Mouse (Mus musculus) neutrophil, adult 5-6 weeks (primary cell): ENCODE data around the gene Btbd9. TPM values are rescaled to one million over a fixed set of nuclear protein-coding genes. Genes with fewer than 3 reads are reported as not detected.
"Not testable (repeated sequence)": the region's sequence is repeated elsewhere in the genome, so short reads cannot be mapped to it uniquely, and the experiment has no call there.

ENCODE experiments used
- ATAC-seq: fragments of 151-379, 151-347 bp; 2 replicates; pipeline ENCODE4 v1.8.0; 2017; ENCODE audit warnings: mild to moderate bottlenecking, moderate TSS enrichment; ENCODE audit not compliant: insufficient number of reproducible peaks, poor library complexity, low FRiP score, severe bottlenecking; ENCODE audit errors: extremely low read depth
- total RNA-seq: library from RNA; stranded (forward); fragments of 200-1000 nt; gene quantifications from 2 replicates; pipeline ENCODE4 v1.2.3, GENCODE M21; 2017

The Btbd9 gene
- total RNA-seq, 1 experiment from 2014 or later, result 37.0 TPM

DNA sequence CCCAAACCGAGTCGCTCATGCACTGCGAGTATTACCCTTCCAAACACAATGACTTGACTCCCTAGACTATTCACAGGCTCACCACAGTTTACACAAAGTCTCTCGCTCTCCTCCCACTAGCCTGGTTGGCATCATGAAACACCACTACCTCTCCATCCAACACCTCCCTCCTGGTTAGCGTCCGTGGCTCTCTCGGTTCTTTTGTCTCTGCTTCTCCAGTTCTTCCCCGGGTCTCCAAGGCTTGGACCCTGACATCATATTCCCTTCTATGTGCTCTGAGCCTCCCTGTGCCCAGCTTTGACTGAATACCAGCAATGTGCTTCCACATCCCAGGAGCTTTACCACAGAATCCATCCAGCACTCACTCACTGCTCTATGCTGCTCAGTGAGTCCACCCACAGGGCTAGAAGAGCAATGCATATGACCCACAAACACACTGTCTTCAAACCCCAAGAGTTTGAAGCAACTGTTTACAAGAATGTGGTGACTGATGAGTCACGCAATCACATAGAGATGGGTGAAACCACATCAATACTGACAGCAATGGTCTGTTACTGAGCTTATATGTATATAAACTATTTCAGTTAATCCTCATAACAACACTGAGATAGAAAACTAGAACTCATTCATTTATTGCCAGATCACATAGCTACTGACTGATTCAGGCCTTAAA lies 53.7 kb downstream of the Btbd9 start:
- no peak for ATAC-seq

GRCm38 (mm10) chr17:30519172-30519512 lies 57.1 kb downstream of the Btbd9 start:
- ATAC-seq, result not testable (repeated sequence)

- ATAC-seq, result 0 out of 2 replicates have a peak, but pooled peaks have one; percentile 16
These were observed 57.7 kb downstream of the Btbd9 start for GRCm38 (mm10) chr17:30518431-30519171.

DNA sequence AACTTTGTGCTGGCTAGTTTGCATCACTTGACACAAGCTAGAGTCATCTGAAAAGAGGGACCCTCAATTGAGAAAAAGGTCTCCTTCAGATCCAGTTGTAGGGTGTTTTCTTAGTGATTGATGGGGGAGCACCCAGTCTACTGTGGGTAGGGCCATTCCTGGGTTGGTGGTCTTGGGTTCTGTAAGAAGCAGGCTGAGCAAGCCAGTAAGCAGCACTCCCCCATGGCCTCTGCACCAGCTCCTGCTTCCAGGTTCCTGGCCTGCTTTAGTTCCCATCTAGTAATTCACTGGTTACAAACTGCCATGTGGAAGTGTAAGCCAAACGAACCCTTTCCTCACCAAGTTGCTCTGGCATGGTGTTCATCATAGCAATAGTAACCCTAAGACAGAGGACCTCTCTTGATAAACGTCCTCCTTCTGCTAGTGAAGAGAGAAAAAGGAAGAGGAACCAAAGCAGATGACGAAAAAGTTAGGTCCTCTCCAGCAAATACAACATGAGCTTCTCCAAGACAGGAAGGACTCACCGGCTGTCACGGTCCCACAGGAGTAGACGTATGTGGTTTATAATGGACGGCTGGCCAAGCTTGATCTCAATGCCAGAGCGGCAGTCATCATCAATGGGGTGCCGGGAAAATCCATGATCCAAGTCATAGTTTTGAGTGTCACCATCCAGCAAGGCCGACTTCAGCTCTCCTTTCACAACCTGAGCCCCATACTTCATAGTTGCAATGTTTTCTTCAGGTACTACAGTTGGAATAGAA lies 59.5 kb downstream of the Btbd9 start:
- no peak for ATAC-seq

- no peak for ATAC-seq
These were observed 60.9 kb downstream of the Btbd9 start for GRCm38 (mm10) chr17:30515401-30515800.

GRCm38 (mm10) chr17:30513034-30513433 lies 63.3 kb downstream of the Btbd9 start:
- no peak for ATAC-seq

GRCm38 (mm10) chr17:30512531-30512930 lies 63.8 kb downstream of the Btbd9 start:
- ATAC-seq, result no peak

DNA sequence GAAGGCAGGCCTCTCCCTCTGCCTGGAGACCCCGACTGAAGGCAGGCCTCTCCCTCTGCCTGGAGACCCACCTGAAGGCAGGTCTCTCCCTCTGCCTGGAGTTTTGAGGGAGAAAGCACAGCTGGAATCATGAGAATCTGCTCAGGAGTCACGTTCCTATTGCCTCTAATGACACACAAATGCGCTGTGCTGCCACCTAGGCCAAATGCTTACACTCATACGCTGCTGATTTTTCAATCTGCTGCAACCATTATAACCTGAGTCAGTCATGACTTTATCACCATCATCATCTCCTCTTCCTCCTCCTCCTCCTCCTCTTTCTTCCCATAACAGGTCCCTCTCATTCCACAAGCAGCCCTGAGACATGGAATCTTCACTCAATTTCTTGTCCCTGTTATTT lies 64.3 kb downstream of the Btbd9 start:
- ATAC-seq, result no peak

DNA sequence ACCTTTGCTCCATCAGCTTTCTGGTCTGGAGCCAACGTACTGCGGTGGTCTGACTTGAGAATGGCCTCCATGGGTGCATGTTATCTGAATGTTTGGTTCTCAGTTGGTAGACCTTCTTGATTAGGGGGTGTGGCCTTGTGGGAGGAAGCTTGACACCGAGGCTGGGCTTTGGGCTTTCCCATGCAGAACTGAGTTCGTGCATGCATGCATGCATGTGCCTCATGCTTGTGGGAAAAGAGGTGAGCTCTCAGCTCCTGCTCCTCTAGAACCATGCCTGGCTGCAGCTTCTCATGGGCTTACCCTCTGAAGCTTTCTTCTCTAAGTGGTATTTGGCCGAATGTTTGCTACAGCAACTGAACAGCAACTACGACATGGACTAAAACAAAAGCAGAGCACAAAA lies 64.9 kb downstream of the Btbd9 start:
- ATAC-seq, result no peak

DNA sequence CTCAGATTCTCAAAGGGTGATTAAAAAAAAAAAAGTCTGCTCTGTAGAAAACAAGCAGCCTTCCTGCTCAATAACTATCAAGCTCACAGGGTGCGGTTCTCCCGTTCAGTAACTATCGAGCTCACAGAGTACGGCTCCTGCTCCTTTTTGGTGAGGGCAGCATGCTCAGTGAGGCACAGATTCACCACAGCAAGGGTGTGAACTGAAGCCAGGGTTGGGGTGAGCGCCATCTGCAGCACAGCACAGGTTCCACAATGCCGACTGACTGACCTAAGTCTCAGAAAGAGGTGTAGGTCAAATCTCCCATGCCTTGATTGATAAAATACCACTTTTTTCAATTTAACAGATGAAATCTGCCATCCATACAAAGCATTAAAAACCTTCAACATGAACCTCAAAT lies 66.1 kb downstream of the Btbd9 start:
- ATAC-seq, result no peak

DNA sequence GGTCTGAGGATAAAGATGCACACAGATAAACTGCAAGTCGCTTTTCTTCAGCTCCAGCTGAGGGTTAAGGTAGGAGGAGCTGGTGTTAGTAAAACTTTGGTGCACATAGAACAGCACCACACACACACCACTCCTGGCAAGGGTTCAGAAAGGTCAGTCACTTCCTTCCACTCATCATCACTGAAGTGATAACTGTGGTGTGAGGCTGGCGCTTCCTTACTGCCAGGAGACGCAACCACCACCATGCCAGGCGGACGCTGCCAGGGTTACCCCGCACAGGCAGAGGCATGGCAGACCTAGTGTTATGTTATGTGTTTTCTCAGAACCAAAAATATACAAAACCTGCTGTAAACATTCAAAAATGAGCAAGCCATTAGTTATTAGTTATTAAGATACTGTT lies 66.6 kb downstream of the Btbd9 start:
- ATAC-seq, result no peak

DNA sequence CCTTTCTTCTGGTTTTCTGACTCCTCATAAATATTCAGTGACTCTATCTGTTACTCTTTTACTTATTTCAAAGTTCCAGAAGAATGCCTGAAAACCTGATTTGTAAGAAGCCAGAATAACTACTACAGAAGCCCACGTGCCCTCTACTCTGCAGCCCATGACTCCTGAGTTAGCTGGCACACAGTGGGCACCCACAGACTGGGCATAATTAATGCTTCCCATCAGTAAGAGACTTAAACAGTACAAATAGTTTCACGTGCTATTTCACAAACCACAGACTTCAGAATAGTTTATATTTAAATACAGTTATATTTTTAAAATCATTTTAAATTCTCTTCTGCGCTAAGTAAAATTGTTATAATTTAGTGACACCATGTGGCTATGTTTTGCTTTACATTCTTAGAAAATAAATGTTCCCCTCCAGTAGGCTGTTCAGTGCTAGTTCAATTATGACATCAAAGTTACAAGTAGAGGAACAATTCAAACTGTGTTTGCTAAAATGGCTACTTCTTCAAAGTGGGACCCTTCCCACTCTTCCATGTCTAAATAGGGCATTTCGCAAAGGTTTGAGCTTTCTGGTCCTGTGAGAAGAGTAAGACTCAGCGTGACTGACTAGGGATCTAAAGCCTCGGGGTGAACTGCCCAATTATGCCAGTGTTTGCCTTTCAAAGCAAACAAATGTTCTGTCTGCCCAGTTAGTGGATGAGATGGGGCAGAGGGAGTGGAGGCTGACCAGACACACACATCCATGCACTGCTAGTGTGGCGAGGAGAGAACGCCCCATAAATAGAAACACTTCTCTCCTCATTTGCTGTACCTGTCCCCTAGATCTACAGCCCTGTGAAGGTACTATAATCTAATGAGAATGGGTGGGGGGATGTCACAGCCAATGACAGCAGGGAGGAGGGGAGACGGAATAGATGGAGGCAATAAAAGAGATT lies 68.4 kb downstream of the Btbd9 start:
- ATAC-seq, result no peak

- no peak for ATAC-seq
These were observed 69.4 kb downstream of the Btbd9 start for GRCm38 (mm10) chr17:30506916-30507315.

- not testable (repeated sequence) for ATAC-seq
These were observed 76.7 kb downstream of the Btbd9 start for GRCm38 (mm10) chr17:30499541-30499940.

- ATAC-seq, result no peak
These were observed 77.5 kb downstream of the Btbd9 start for GRCm38 (mm10) chr17:30498779-30499178.

DNA sequence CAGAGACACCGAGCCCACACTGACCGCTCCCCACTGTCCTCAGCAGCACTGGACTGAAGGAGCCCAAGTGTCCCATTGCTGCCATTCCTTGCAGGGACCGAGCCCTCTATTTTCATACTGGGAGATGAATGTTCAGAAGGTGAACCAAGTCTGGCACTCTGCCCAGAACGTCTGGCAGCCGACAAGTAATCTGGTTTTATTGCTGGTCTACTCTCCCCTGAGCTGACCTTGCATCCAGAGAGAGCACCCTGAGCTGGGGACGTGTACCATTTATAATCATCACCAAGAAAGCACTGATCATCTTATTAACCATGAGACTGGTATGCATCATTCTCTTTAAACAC lies 77.9 kb downstream of the Btbd9 start:
- ATAC-seq, result no peak

GRCm38 (mm10) chr17:30497525-30498375 lies 78.5 kb downstream of the Btbd9 start:
- ATAC-seq, result no peak

GRCm38 (mm10) chr17:30495567-30495966 lies 80.7 kb downstream of the Btbd9 start:
- ATAC-seq, result no peak
